Mouse (Mus musculus) erythroblast, embryonic 14.5 days (primary cell): ENCODE measurements around the gene Ggt6. TPM values are rescaled to one million over a fixed set of nuclear protein-coding genes. Genes with fewer than 3 reads are reported as not detected.

Experiments used
- H3K27me3 ChIP-seq: 2 replicates; pipeline ENCODE4 v1.6.1; 2012; ENCODE audit warnings: inconsistent platforms; ENCODE audit not compliant: control insufficient read depth
- H3K36me3 ChIP-seq: 2 replicates; pipeline ENCODE4 v1.6.1; 2012; ENCODE audit warnings: mild to moderate bottlenecking, inconsistent platforms; ENCODE audit not compliant: control insufficient read depth
- H3K4me1 ChIP-seq: 2 replicates; pipeline ENCODE4 v1.6.1; 2012; ENCODE audit warnings: inconsistent platforms; ENCODE audit not compliant: control insufficient read depth
- H3K4me3 ChIP-seq: replicated peaks from 2 replicates; pipeline ENCODE3; 2012; ENCODE audit warnings: moderate library complexity, mild to moderate bottlenecking, inconsistent platforms
- H3K9me3 ChIP-seq: 2 replicates; pipeline ENCODE4 v1.6.1; 2012; ENCODE audit warnings: low read length, inconsistent platforms, mixed read lengths; ENCODE audit not compliant: control insufficient read depth
- GATA1 ChIP-seq: IDR thresholded peaks from 2 replicates; pipeline ENCODE4 v1.6.1; 2012; ENCODE audit warnings: low read length, inconsistent platforms, mixed read lengths
- TAL1 ChIP-seq: IDR thresholded peaks from 3 replicates; pipeline ENCODE4 v1.6.1; 2012; ENCODE audit warnings: low read length, inconsistent platforms, mixed read lengths
- polyA plus RNA-seq: library from polyadenylated mRNA; stranded (reverse); fragments of >175 nt; gene quantifications from 2 replicates; pipeline ENCODE4 v1.2.3, GENCODE M21; 2012

The Ggt6 gene
- polyA plus RNA-seq, 1 experiment = not detected

DNA sequence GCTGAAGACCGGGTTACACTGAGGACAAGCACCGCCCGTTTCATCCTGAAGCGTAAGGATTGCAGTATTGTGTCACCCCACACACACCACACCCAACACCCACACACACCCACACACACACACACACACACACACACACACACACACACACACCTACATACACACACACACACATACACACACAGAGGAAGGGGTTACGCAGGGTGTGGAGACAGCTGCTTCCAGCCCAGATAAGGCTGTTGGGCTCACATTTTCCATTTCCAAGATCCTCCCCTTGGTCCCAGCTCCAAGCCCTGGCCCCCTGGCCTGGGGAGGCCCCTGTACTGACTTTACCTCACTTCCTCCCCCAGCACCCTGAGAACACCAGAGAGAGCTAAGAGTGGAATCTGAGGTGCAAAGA, 18.7 kb upstream of the Ggt6 start:
- peaks cover 41% of the 10 kb centered on the region for H3K4me1 ChIP-seq
- no peaks in the 10 kb centered on the region for H3K9me3 ChIP-seq
- no peaks in the 10 kb centered on the region for H3K36me3 ChIP-seq
- H3K27me3 ChIP-seq = peaks cover 8% of the 10 kb centered on the region
- no peak for TF ChIP-seq TAL1
- no peak for TF ChIP-seq GATA1
- H3K4me3 ChIP-seq = no peak overlapping the region

DNA sequence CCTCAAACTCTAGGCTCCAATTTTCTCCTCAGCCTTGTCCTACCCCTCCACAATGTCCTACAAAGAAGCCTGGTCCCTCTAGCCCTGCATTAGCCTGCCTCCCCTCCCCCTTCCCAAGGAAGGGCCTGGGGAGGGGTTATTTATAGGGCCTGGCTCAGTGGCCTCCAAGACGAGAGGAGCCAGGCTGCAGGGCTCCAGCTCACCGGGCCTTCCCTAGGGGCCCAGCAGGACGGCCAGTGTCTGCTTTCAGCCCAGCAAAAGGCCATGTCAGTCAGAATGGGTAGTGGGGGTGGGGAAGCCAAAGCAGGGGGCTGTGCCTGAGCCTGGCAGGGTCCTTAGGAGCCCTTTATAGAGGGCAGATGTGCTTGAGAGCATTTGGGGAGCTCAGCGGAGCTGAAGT, 17.9 kb upstream of the Ggt6 start:
- Histone ChIP-seq H3K36me3 (no peaks in the 10 kb centered on the region), H3K9me3 (no peaks in the 10 kb centered on the region), H3K27me3 (peaks cover 3% of the 10 kb centered on the region), H3K4me3 (no peak overlapping the region), H3K4me1 (peaks cover 39% of the 10 kb centered on the region)
- TF ChIP-seq TAL1 = no peak
- TF ChIP-seq GATA1 = no peak

DNA sequence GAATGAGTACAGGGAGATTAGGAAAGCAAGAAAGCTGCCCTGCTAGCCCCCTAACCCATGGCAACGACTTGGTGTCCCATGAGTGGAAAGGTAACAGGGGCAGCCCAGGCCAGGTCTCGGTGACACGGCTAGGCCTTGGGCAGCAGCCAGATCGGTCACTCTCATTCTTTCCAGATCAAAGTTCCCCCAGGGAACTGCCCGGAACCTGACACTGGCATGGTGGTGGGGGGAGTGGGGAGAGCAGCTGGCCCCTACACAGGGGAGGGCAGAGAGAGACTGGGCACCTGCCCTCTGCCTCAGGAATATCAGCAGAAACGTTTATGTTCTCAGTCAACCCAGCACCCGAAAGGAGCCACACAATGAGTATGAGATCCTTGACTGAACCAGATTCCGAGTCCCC, 17.1 kb upstream of the Ggt6 start:
- peaks cover 3% of the 10 kb centered on the region for H3K27me3 ChIP-seq
- peaks cover 39% of the 10 kb centered on the region for H3K4me1 ChIP-seq
- H3K4me3 ChIP-seq = no peak overlapping the region
- TF ChIP-seq TAL1 (no peak), GATA1 (no peak)
- no peaks in the 10 kb centered on the region for H3K36me3 ChIP-seq
- no peaks in the 10 kb centered on the region for H3K9me3 ChIP-seq

DNA sequence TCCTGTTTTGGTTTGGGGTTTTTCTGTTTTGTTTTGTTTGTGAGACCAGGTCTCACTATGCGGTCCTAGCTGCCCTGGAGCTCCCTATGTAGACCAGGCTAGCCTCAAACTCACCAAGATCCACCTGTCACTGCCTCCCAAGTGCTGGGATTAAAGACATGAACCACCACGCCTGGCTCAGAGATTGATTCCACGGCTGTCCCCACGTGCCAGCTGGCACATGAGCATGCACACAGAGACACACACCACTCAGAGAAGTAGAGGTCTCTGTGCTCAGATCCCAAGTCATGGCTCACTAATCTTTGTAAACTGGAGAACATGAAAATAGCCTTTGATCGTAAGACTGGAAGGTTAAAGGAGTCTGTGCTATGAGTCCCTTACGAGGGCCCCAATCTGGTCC, 16.3 kb upstream of the Ggt6 start:
- peaks cover 32% of the 10 kb centered on the region for H3K4me1 ChIP-seq
- H3K36me3 ChIP-seq = no peaks in the 10 kb centered on the region
- no peaks in the 10 kb centered on the region for H3K9me3 ChIP-seq
- TF ChIP-seq GATA1 (no peak), TAL1 (no peak)
- H3K27me3 ChIP-seq = peaks cover under 1% of the 10 kb centered on the region
- H3K4me3 ChIP-seq = no peak overlapping the region

DNA sequence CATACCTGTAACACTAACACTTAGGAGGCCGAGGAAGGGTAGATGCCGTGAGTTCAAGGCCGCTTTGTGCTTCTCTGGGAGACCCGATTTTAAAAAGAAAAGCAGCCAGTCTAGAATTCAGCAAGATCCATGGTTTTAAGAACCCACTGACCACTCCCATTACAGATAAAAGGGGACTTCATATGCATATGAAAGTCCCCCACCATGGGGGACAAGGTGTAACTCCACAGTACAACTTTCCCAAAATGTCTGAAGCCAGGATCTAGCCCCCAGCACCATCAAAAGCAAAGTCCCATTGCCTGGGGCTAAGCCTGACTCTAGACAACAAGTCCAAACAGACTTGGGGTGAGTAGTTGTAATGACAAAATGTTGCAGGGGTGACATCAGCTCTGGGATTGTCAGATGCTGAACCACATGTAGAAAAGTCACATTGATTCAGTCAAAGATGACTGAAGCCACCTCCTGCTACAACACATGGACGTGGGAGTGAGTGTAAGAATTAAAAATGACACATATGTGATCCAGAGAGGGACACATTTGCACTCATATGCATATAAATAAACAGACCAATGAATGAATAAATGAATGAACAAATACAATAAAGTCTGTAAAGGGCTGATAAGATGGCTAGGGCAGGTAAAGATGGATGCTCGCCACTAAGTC, 14.7 kb upstream of the Ggt6 start:
- H3K36me3 ChIP-seq = no peaks in the 10 kb centered on the region
- TF ChIP-seq TAL1 (no peak), GATA1 (no peak)
- H3K9me3 ChIP-seq = no peaks in the 10 kb centered on the region
- no peak overlapping the region for H3K4me3 ChIP-seq
- H3K27me3 ChIP-seq = no peaks in the 10 kb centered on the region
- H3K4me1 ChIP-seq = peaks cover 16% of the 10 kb centered on the region

DNA sequence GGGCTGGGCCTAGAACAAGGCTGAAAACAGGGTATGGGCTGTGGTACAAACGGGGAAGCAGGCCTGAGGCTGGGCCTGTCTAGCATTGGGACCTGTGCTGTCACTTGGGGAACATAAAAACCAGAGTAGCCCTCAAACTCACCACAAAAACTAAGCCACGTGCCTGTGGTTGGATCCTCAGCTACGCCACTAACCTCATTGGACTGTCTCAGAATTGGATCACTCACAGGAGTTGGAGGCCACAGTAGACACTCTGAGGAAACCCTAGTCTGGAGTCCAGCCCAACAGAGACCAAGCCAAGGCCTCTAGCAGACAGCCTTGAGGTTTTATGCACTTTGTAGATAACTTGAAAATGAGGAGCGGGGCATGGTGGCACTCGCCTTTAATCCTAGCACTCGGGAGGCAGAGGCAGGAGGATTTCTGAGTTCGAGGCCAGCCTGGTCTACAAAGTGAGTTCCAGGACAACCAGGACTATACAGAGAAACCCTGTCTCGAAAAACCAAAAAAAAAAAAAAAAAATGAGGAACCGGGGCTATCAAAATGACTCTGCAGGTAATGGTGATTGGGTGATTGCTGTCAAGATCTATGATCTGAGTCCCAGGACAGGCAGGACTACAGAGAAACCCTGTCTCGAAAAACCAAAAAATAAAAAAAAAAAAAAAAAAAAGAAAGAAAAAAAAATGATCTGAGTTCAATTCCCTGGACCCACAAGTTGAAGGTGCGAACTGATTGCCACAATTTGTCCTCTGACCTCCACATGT, 13.6 kb upstream of the Ggt6 start:
- TF ChIP-seq TAL1 (no peak), GATA1 (no peak)
- H3K27me3 ChIP-seq = no peaks in the 10 kb centered on the region
- H3K4me3 ChIP-seq = no peak overlapping the region
- no peaks in the 10 kb centered on the region for H3K36me3 ChIP-seq
- peaks cover 6% of the 10 kb centered on the region for H3K4me1 ChIP-seq
- H3K9me3 ChIP-seq = no peaks in the 10 kb centered on the region

DNA sequence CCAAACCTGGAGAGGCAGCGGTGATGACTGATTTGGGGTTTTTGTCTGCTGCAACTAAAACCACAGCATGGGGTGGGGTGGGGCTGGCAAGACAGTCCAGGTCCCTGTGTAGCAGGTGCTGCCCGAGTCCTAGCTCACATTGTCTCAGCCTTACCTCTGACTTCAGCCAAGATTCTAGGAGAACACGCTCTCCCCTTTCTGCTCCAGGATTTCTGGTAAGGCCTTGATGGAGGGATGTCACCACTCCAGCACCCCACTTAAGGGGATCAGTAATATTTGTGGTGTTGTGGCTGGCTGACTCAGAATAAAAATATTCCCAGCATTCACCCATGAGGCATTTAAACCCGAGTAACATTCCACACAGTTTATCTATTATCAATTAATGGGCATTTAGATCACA, 11.6 kb upstream of the Ggt6 start:
- no peak for TF ChIP-seq GATA1
- no peak for TF ChIP-seq TAL1
- no peaks in the 10 kb centered on the region for H3K27me3 ChIP-seq
- H3K9me3 ChIP-seq = no peaks in the 10 kb centered on the region
- H3K36me3 ChIP-seq = no peaks in the 10 kb centered on the region
- no peaks in the 10 kb centered on the region for H3K4me1 ChIP-seq
- no peak overlapping the region for H3K4me3 ChIP-seq

DNA sequence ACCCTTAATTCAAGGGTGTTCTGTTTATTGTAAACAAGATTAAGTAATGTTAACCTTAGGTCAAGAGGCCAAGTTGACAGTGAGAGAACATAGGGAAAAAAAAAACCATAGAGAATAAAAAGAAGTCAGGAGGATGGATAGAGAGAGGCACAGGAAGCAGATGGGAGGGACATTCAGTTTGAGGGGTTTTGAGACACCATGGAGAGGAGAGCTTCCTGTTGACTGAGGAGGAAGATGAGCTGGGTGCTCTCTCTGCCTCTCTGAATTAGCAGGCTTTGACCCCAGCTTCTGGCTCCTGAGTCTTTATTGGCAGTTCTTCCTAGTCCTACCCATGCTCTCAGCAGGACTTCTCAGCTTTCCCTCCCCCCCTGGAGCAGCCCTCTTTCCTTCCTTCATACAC, 10.1 kb upstream of the Ggt6 start:
- Histone ChIP-seq H3K9me3 (no peaks in the 10 kb centered on the region), H3K4me3 (no peak overlapping the region), H3K36me3 (no peaks in the 10 kb centered on the region), H3K4me1 (peaks cover 6% of the 10 kb centered on the region), H3K27me3 (no peaks in the 10 kb centered on the region)
- TF ChIP-seq GATA1 = no peak
- no peak for TF ChIP-seq TAL1

DNA sequence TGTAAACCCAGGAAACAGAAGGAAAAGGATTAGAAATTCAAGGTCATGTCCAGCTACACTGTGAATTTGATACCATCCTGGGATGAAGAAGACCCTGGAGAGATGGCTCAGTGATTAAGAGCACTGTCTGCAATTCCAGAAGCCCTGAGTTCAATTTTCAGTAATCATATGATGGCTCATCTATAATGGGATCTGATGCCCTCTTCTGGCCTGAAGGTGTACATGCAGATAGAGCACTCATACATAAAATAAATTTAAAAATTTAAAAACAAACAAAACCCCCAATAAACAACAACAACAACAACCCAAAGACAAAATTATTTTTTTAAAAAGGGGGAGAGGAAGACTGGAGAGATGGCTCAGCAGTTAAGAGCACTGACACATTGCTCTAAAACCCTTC, 8.4 kb upstream of the Ggt6 start:
- no peak overlapping the region for H3K4me3 ChIP-seq
- H3K9me3 ChIP-seq = no peaks in the 10 kb centered on the region
- no peaks in the 10 kb centered on the region for H3K27me3 ChIP-seq
- no peak for TF ChIP-seq TAL1
- TF ChIP-seq GATA1 = no peak
- peaks cover 6% of the 10 kb centered on the region for H3K4me1 ChIP-seq
- H3K36me3 ChIP-seq = no peaks in the 10 kb centered on the region

DNA sequence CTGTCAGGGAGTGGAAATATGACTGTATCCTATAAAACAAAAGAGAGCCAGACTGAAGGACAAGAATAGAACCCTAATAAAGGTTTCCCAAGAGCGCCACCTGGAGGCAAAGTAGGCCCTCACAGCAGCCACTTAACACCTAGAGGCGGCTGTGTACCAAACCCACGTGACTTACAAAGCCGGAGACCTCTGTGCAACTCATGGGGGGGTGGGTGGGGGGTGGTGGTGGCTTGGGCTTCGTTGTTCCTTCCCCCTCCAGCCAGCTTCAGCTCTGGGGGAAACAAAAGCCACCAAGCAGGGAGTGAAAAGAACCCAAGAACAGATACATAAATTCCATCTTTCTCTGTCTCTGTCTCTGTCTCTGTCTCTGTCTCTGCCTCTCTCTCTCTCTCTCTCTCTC, 6.6 kb upstream of the Ggt6 start:
- H3K4me1 ChIP-seq = peaks cover 6% of the 10 kb centered on the region
- H3K4me3 ChIP-seq = no peak overlapping the region
- no peaks in the 10 kb centered on the region for H3K36me3 ChIP-seq
- TF ChIP-seq TAL1 (no peak), GATA1 (no peak)
- no peaks in the 10 kb centered on the region for H3K9me3 ChIP-seq
- no peaks in the 10 kb centered on the region for H3K27me3 ChIP-seq
